Mouse (Mus musculus) cerebellum, postnatal 10 days (tissue): ENCODE data around the gene Qars.

Experiments
- DNase-seq, 2 experiments: peaks; one replicate each; pipeline ENCODE4 v3.0.0; 2021; ENCODE audit warnings: mixed read lengths in 2 of 2

Qars gene

GRCm38 (mm10) chr9:108488403-108488802 lies 19.1 kb upstream of the Qars start:
- DNase-seq: no peak

- DNase-seq: no peak
Measured at GRCm38 (mm10) chr9:108489215-108489614, 18.3 kb upstream of the Qars start.

GRCm38 (mm10) chr9:108489702-108490558 lies 17.6 kb upstream of the Qars start:
- DNase-seq: peak in 1 of 2 experiments; percentile 38

- peak; percentile 97 to 98 for DNase-seq
Measured at GRCm38 (mm10) chr9:108490559-108491285, 16.8 kb upstream of the Qars start, which contains the start of gene Usp19. Gene Usp19 (plus strand): TSS chr9:108490602.

- DNase-seq: no peak
Measured at GRCm38 (mm10) chr9:108491286-108491580, 16.3 kb upstream of the Qars start.

- peak in 1 of 2 experiments; percentile 45 for DNase-seq
Measured at GRCm38 (mm10) chr9:108492043-108492750, 15.3 kb upstream of the Qars start.

GRCm38 (mm10) chr9:108493246-108493645 lies 14.3 kb upstream of the Qars start:
- no peak for DNase-seq

GRCm38 (mm10) chr9:108494146-108494825 lies 13.2 kb upstream of the Qars start:
- DNase-seq: no peak

GRCm38 (mm10) chr9:108494905-108495304 lies 12.6 kb upstream of the Qars start:
- no peak for DNase-seq

GRCm38 (mm10) chr9:108499231-108499630 lies 8.3 kb upstream of the Qars start:
- DNase-seq: no peak

GRCm38 (mm10) chr9:108499943-108500342 lies 7.6 kb upstream of the Qars start:
- no peak for DNase-seq

GRCm38 (mm10) chr9:108506901-108507300 lies 605 bp upstream of the Qars start:
- DNase-seq: no peak

- DNase-seq: no peak
Measured at GRCm38 (mm10) chr9:108508776-108509175, 1.3 kb downstream of the Qars start.

- peak; percentile 97 to 98 for DNase-seq
Measured at GRCm38 (mm10) chr9:108516380-108517251, 9.1 kb downstream of the Qars start, which contains the start of gene Qrich1. Gene Qrich1 (plus strand): TSS chr9:108516806.

GRCm38 (mm10) chr9:108517253-108517930 lies 9.9 kb downstream of the Qars start:
- peak; percentile 94 to 96 for DNase-seq

GRCm38 (mm10) chr9:108517931-108518332 lies 10.4 kb downstream of the Qars start:
- DNase-seq: no peak

GRCm38 (mm10) chr9:108521604-108522003 lies 14.1 kb downstream of the Qars start:
- no peak for DNase-seq

GRCm38 (mm10) chr9:108523341-108523740 lies 15.8 kb downstream of the Qars start:
- DNase-seq: no peak

GRCm38 (mm10) chr9:108525400-108525799 lies 17.9 kb downstream of the Qars start:
- no peak for DNase-seq

GRCm38 (mm10) chr9:108530954-108531353 lies 23.4 kb downstream of the Qars start:
- DNase-seq: no peak

- DNase-seq: no peak
Measured at GRCm38 (mm10) chr9:108531496-108531895, 24.0 kb downstream of the Qars start.
